Mouse (Mus musculus) heart, adult 2 months (tissue): ENCODE results near the gene Ethe1.

Source experiments
- CTCF ChIP-seq: fragments of 200-600 bp; IDR thresholded peaks from 2 replicates; pipeline ENCODE4 v1.8.1; 2022; ENCODE audit warnings: antibody characterized with exemption, mild to moderate bottlenecking, moderate library complexity
- POLR2A ChIP-seq: fragments of 200-500 bp; IDR thresholded peaks from 2 replicates; pipeline ENCODE4 v1.6.1; 2011; ENCODE audit warnings: mild to moderate bottlenecking, low read depth, low read length, control low read depth; ENCODE audit not compliant: insufficient read depth

DNA sequence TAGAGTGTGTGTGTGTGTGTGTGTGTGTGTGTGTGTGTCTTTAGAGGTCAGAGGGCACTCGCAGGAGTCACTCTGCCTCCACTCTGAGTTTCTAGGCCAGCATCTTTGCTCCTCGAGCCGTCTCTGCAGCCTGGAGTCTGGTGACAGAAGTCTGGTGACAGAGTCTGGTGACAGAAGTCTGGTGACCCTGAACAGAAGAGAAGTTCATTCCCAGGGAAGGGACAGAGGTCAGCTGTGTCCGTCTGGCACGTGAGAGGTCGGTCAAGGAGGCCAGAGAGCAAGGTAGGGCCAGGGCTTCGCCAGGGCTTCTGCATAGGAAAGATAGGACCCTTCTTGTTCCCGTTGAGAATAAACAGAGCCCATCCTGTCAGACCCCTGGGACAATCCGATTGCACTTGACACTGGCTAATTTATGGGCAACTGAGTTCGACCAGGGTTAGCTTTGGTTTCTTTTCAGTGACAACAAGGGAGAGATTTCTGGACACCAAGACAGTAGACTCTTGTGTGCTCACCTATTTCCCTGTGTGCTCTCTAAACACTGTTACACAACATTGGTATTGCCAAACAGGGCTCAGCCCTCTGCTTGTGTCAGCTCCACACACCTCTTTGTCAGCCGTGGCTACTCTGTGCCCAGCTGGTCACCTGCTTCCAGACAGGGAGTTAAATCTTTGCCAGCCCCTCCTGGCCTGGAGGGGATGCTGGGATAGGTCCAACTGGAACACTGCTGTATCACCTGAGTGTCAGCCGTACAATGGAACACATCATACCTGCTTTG lies 35.2 kb upstream of the Ethe1 start:
- TF ChIP-seq CTCF (no peak), POLR2A (no peak)
